Mouse (Mus musculus) embryonic stem cell, embryonic (primary cell): ENCODE measurements around the gene Nfatc4.

Source experiments
- CTCF ChIA-PET, 4 experiments: fragments of 300-600 bp in 2 of 4; fragments of 350-600 bp in 2 of 4; sonication (Branson Sonifier 250); formaldehyde crosslinking; loops; one replicate each; lab custom pipeline; 2022; ENCODE audit warnings: inconsistent platforms in 2 of 4; lab: Charles Lee
- POLR2A ChIA-PET, 4 experiments: fragments of 300-600 bp in 2 of 4; fragments of 350-600 bp in 2 of 4; sonication (Branson Sonifier 250); formaldehyde crosslinking; loops; one replicate each; lab custom pipeline; 2022; ENCODE audit warnings: antibody characterized with exemption in 4 of 4, inconsistent platforms in 1 of 4; lab: Charles Lee

The Nfatc4 gene

DNA sequence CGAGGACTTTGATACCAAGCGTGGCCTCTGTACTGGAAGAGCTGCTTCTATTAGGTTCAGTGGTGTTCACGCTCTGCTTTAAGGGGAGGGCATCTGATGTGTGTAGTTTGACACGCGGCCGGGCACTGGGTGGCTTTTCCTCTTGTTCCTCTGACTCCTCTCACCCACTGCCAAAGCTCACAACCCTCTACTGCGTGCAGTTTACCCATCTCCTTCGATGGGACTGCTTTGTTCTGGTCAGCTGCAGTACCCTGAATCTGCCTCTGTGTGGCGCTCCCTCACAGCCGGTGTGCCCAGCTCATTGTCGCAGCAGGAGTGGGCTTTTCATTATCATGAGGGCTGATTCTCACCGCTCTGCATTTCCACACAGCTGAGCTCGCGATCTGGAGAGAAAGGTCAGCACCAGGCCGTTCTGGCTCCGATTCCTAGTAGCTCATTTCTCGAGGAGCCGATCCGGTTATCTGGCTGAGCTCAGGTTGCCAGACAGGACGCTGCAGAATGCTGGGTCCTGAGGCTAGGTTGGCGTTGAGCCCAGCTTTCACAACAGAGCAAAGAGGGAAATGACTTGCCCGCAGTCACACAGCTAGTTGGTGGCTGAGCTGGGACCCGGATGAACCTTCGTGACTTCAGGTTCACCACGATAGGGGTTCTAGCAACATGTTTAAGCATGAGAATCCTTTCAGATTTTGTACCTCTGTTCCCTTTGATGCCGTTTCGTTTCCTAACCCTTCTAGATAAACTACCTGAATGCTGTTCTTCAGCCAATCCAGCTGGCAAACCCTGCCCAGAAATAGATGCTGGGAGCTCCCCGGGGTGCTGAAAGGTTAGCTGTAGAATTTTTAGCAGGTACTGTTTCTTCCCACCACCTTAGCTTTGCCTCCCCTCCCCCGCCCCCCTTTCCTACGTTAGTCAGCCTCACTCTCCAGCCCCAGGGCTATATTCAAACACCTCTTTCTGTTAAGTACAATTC, 51.1 kb downstream of the Nfatc4 start:
- POLR2A ChIA-PET = interaction anchor here (0.6 to 25.9 kb wide), 61 partner anchors 9 to 1435 kb away, joined by 3 to 686 read pairs (median 4); partner anchors contain the start of genes Khnyn (in 3 of the 4), Sdr39u1 (in 3 of the 4), Cbln3 (in 2 of the 4) and Nynrin (in 2 of the 4)
- CTCF ChIA-PET = interaction anchor here (0.5 to 3.1 kb wide), 68 partner anchors 8 to 364 kb away, joined by 3 to 32 read pairs (median 5); partner anchors contain the start of genes Khnyn (in 4 of the 4), Nynrin (in 3 of the 4), Sdr39u1 (in 3 of the 4) and Cbln3 (in 2 of the 4)

DNA sequence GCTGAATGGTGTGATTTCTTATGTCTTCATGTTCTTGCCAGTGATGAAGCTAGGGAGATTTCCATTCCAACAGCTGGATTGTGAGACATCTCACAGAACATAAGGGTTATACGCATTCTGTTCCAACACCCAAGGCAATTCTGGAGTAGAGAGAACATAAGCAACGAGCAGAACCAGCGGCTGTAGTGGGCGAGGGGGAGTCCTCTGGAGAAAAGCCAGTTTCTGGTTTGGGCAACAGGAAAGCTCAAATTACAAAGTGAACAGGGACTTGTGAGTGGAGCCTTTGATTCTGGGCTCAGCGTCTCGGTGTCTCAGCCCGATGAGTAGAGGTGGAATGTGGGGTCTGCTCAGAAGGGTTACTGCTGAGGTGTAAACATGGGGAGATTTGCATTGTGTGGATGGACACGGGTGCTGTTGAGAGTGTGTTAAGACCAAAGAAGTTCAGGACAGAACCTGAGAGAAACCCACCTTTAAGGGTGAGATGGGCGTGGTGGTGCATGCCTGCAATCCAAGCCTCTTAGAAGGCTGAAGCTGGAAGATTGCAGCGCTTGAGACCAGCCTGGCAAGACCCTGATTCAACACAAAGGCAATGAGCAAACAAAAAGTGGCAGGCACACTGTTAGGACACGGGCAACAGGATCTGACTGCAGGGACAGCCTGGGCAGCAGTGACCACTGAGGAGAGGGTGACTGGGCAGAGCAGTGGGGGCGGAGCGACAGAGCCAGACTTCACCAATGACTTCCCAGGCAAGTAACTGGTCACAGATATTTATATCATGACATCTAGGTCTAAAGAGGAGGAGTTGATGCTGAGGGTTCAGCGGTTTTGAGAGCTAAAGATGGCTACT, 54.7 kb downstream of the Nfatc4 start:
- ChIA-PET CTCF (interaction anchor here in 3 of 4 experiments (0.7 to 2.1 kb wide), 12 partner anchors 9 to 478 kb away, joined by 3 to 16 read pairs (median 3); partner anchors contain the start of gene Ripk3 (in 1 of the 3)), POLR2A (interaction anchor here (0.6 to 1.8 kb wide), 12 partner anchors 8 to 217 kb away, joined by 3 to 5 read pairs (median 4); partner anchors contain the start of genes Mdp1 (in 1 of the 4) and Sdr39u1 (in 1 of the 4))

- POLR2A ChIA-PET = interaction anchor here (0.6 to 1.8 kb wide), 12 partner anchors 8 to 207 kb away, joined by 3 to 5 read pairs (median 4); partner anchors contain the start of genes Sdr39u1 (in 2 of the 4) and Nfatc4 (in 1 of the 4)
- CTCF ChIA-PET = interaction anchor here in 3 of 4 experiments (0.7 to 2.1 kb wide), 12 partner anchors 8 to 478 kb away, joined by 3 to 16 read pairs (median 4); no protein-coding TSS in a partner anchor
Observed at GRCm38 (mm10) chr14:55878316-55878940, 55.5 kb downstream of the Nfatc4 start.

GRCm38 (mm10) chr14:55879623-55880022, 56.7 kb downstream of the Nfatc4 start:
- POLR2A ChIA-PET = interaction anchor here in 2 of 4 experiments (0.9 to 1.7 kb wide), 10 partner anchors 10 to 208 kb away, joined by 3 to 6 read pairs (median 4); partner anchors contain the start of genes Sdr39u1 (in 2 of the 2) and Nfatc4 (in 1 of the 2)
- CTCF ChIA-PET = interaction anchor here in 3 of 4 experiments (0.5 to 2.1 kb wide), 20 partner anchors 9 to 423 kb away, joined by 3 to 16 read pairs (median 4); partner anchors contain the start of genes Sdr39u1 (in 2 of the 3) and Ripk3 (in 1 of the 3)

DNA sequence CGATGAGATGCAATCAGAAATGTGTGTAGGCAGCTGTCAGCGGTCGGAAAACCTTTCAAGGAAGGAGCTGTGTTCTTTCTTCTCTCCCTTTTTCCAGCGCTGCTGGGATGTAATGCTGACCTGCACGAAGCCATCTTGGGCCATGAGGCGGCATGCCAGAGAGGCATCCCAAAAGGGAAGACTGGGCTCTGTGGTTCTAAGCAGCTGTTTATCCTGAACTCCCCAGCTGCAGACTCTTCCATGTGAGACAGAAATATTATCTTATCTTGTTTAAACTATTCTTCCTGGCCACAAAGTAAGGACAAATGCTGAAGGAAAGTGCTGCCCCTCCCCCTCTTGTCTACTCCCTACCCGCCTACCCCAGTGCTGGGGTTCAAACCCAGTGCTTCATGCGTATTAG, 58.0 kb downstream of the Nfatc4 start:
- CTCF ChIA-PET = interaction anchor here in 2 of 4 experiments (1.0 to 2.0 kb wide), 3 partner anchors 14 to 24 kb away, joined by 3 to 5 read pairs (median 4); partner anchors contain the start of gene Sdr39u1 (in 1 of the 2)

GRCm38 (mm10) chr14:55882171-55882641, 59.3 kb downstream of the Nfatc4 start:
- CTCF ChIA-PET = interaction anchor here in 3 of 4 experiments (0.5 to 2.9 kb wide), 15 partner anchors 8 to 1312 kb away, joined by 3 to 13 read pairs (median 4); partner anchors contain the start of gene Nynrin (in 1 of the 3)
- POLR2A ChIA-PET = interaction anchor here (0.7 to 10.1 kb wide), 24 partner anchors 8 to 819 kb away, joined by 3 to 122 read pairs (median 3); partner anchors contain the start of genes Sdr39u1 (in 4 of the 4), Mdp1 (in 1 of the 4), Nynrin (in 1 of the 4) and Rabggta (in 1 of the 4)

More for the DNA sequence above, 58.0 kb downstream of the Nfatc4 start:
- POLR2A ChIA-PET = interaction anchor here in 2 of 4 experiments (0.6 to 10.1 kb wide), 6 partner anchors 10 to 183 kb away, joined by 3 to 122 read pairs (median 38); partner anchors contain the start of gene Sdr39u1 (in 2 of the 2)

DNA sequence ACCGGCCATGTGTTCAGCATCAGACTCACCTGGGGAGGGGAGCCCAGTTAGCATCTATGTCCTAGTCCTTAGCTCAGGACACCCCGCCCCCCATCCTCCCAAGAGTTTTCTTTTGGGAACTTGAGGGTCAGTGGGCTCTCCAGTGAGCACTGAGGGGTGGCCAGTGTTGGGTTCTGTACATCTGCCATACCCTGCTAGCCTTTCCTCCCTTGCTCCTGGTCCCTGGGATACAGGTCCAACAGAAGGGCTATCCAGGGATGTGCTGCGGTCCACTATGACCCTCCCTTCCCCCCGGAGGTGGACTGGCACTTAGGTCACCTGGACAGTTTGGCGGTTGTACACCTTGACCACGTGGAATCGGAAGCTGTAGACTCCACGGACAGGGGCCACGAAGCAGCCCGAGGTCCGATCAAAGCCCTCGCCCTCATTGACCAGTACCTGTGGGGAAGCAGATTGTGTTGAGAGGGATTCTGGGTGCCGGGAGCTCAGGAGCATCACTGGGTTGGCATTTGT, 60.3 kb downstream of the Nfatc4 start:
- CTCF ChIA-PET = interaction anchor here in 3 of 4 experiments (0.8 to 2.9 kb wide), 10 partner anchors 9 to 105 kb away, joined by 3 to 13 read pairs (median 3); partner anchors contain the start of gene Nynrin (in 1 of the 3)
- POLR2A ChIA-PET = interaction anchor here in 3 of 4 experiments (0.6 to 10.1 kb wide), 21 partner anchors 9 to 1226 kb away, joined by 3 to 122 read pairs (median 4); partner anchors contain the start of genes Sdr39u1 (in 3 of the 3), Emc9 (in 1 of the 3), Mdp1 (in 1 of the 3) and Nynrin (in 1 of the 3)
